Mouse (Mus musculus): Measurements from ENCODE around the gene Olfr282. TPM values are rescaled to one million over a fixed set of nuclear protein-coding genes. Genes with fewer than 3 reads are reported as not detected.

The Olfr282 gene
- polyA plus RNA-seq, 1 experiment from 2014 or later, result not detected

GRCm38 (mm10) chr15:98418096-98418495 lies 12.9 kb upstream of the Olfr282 start:
- ATAC-seq, result no peak
- no peaks in the 10 kb centered on the region for H3K27me3 ChIP-seq
- no peaks in the 10 kb centered on the region for H3K4me1 ChIP-seq
- no peaks in the 10 kb centered on the region for H3K9me3 ChIP-seq (replicated peaks)
- H3K36me3 ChIP-seq (ENCODE audit: poor library complexity, severe bottlenecking), result no peaks in the 10 kb centered on the region
- 77% methylated on average over 7 of the region's 7 CpGs for WGBS
- no peak overlapping the region for H3K27ac ChIP-seq
- H3K4me3 ChIP-seq, result no peak overlapping the region
- H3K4me2 ChIP-seq, result no peak overlapping the region
- H3K9ac ChIP-seq, result no peak overlapping the region

DNA sequence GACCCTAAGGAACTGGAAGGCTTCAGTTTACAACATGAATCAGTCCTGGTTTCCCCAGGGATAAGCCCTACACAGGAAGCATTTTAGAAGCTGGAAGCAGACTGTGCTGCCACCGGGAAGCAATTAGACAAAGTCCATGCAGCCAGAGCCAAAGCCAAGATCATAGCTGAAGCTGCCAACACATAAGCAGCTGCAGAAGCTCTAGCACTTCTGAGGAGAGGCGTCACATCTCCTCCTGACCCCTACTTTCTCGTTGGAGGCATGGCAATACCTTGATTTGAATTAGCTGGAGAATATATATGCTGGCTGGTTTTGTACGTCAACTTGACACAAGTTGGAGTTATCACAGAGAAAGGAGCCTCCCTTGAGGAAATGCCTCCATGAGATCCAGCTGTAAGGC lies 10.1 kb upstream of the Olfr282 start:
- Histone ChIP-seq H3K9me3 (replicated peaks) (no peaks in the 10 kb centered on the region), H3K36me3 (ENCODE audit: poor library complexity, severe bottlenecking) (no peaks in the 10 kb centered on the region), H3K4me1 (peaks cover 4% of the 10 kb centered on the region; the same call in 1 of the 2 replicates), H3K9ac (no peak overlapping the region), H3K4me3 (no peak overlapping the region), H3K4me2 (no peak overlapping the region), H3K27ac (no peak overlapping the region), H3K27me3 (no peaks in the 10 kb centered on the region)
- WGBS, result 76% methylated on average over 4 of the region's 4 CpGs
- ATAC-seq, result no peak

DNA sequence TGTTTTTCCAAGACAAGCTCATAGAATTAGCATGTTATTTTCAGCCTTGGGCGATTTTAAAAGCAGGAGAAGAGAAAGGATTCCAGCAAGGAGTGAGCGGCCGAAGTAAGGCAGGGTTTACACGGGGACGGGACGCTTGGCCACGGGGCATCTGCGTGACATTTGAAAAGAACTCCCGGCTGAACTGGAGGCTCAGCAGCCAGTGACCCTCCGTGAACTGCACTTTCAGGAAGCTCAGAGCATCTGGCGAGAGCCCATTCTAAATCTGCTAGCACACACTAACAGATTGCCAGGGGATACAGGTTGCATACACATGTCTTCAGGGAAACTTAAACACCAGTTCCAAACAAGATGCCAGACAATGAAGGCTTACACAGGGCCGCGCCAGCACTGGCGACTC lies 6.7 kb upstream of the Olfr282 start:
- 70% methylated on average over 14 of the region's 14 CpGs for WGBS
- H3K36me3 ChIP-seq (ENCODE audit: poor library complexity, severe bottlenecking), result no peaks in the 10 kb centered on the region

GRCm38 (mm10) chr15:98424753-98425152 lies 6.3 kb upstream of the Olfr282 start:
- Histone ChIP-seq H3K4me2 (no peak overlapping the region), H3K4me3 (no peak overlapping the region), H3K27ac (no peak overlapping the region), H3K27me3 (no peaks in the 10 kb centered on the region), H3K9ac (no peak overlapping the region), H3K9me3 (replicated peaks) (no peaks in the 10 kb centered on the region), H3K36me3 (ENCODE audit: poor library complexity, severe bottlenecking) (no peaks in the 10 kb centered on the region), H3K4me1 (peaks cover 4% of the 10 kb centered on the region; the same call in 1 of the 2 replicates)
- WGBS, result 68% methylated on average over 6 of the region's 6 CpGs
- no peak for ATAC-seq

More for the DNA sequence above, 6.7 kb upstream of the Olfr282 start:
- no peak for ATAC-seq
- Histone ChIP-seq H3K4me1 (peaks cover 4% of the 10 kb centered on the region; the same call in 1 of the 2 replicates), H3K27me3 (no peaks in the 10 kb centered on the region), H3K27ac (no peak overlapping the region), H3K4me3 (no peak overlapping the region), H3K4me2 (no peak overlapping the region), H3K9me3 (replicated peaks) (no peaks in the 10 kb centered on the region), H3K9ac (no peak overlapping the region)

DNA sequence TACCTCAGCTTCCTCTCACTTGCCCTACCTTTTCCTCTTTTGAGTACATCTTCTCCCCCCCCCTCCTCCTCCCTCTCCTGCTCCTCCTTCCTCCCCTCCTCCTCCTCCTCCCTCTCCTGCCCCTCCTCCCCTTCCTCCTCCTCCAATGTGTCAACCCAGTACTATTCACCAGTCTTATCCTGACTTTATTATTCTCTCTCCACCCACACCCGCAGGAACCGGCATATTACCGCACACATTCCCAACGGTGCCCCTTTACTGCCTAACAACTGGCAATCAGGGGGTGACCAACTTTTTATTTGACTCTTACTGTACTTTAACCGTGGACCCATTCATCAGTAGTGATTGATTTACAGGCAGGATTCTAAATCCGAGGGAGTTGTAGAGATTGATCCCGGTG lies 5.8 kb upstream of the Olfr282 start:
- Histone ChIP-seq H3K27ac (no peak overlapping the region), H3K27me3 (no peaks in the 10 kb centered on the region), H3K4me2 (no peak overlapping the region), H3K4me3 (no peak overlapping the region), H3K9ac (no peak overlapping the region), H3K4me1 (peaks cover 4% of the 10 kb centered on the region; the same call in 1 of the 2 replicates), H3K36me3 (ENCODE audit: poor library complexity, severe bottlenecking) (no peaks in the 10 kb centered on the region), H3K9me3 (replicated peaks) (no peaks in the 10 kb centered on the region)
- 89% methylated on average over 7 of the region's 7 CpGs for WGBS
- ATAC-seq, result no peak

DNA sequence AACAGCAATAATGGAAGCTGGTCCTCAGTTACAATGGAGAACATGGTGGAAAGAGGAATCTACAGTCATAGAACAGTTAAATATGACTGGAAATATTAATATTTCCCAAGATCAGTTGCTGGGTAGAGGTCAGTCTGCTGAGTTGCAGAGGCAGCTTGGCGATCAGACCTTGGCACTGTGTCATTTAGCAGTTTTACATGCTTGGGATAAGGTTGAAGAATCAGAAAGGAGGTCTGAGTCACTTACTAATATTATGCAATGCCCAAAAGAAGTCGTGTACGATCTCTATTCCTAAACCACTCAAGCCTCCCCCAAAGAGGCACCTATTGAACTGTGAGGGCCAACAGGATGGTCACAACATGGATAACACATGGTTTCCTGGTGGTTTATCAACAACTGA lies 13.5 kb downstream of the Olfr282 start:
- H3K4me3 ChIP-seq, result no peak overlapping the region
- H3K9ac ChIP-seq, result no peak overlapping the region
- H3K27me3 ChIP-seq, result no peaks in the 10 kb centered on the region
- H3K9me3 ChIP-seq (replicated peaks), result no peaks in the 10 kb centered on the region
- H3K4me1 ChIP-seq, result no peaks in the 10 kb centered on the region
- ATAC-seq, result no peak
- no peaks in the 10 kb centered on the region for H3K36me3 ChIP-seq (ENCODE audit: poor library complexity, severe bottlenecking)
- no peak overlapping the region for H3K27ac ChIP-seq
- 82% methylated on average over 3 of the region's 3 CpGs for WGBS
- H3K4me2 ChIP-seq, result no peak overlapping the region

DNA sequence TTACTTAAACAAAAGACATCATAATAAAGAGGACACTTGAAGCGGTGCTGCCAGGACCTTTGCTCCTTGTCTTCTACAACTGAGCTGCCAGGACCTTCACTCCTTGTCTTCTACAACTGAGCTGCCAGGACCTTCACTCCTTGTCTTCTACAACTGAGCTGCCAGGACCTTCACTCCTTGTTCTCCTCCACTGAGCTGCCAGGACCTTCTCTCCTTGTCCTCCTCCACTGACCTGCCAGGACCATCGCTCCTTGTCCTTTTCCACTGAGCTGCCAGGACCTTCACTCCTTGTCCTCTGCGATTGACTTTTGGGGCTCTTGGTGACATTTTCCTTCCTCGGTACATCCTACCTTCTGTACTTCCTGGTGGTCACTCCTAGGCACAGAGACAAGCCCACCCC lies 17.5 kb downstream of the Olfr282 start:
- Histone ChIP-seq H3K9ac (no peak overlapping the region), H3K36me3 (ENCODE audit: poor library complexity, severe bottlenecking) (no peaks in the 10 kb centered on the region), H3K27ac (no peak overlapping the region), H3K9me3 (replicated peaks) (no peaks in the 10 kb centered on the region), H3K4me1 (no peaks in the 10 kb centered on the region), H3K27me3 (no peaks in the 10 kb centered on the region), H3K4me3 (no peak overlapping the region), H3K4me2 (no peak overlapping the region)
- WGBS, result 55% methylated on average over 4 of the region's 4 CpGs
- ATAC-seq, result no peak

GRCm38 (mm10) chr15:98452288-98452687 lies 21.3 kb downstream of the Olfr282 start, which contains the start of gene Olfr281:
Olfr281 (plus strand) TSS chr15:98452588.
- no peak within 1 kb of the TSS for H3K27ac ChIP-seq
- 94% methylated on average over 7 of the region's 7 CpGs for WGBS
- no peak within 1 kb of the TSS for H3K4me2 ChIP-seq
- no peaks in the 10 kb centered on the region for H3K9me3 ChIP-seq (replicated peaks)
- H3K27me3 ChIP-seq, result no peaks in the 10 kb centered on the region
- no peaks in the 10 kb centered on the region for H3K36me3 ChIP-seq (ENCODE audit: poor library complexity, severe bottlenecking)
- no peak within 1 kb of the TSS for H3K4me3 ChIP-seq
- no peak within 1 kb of the TSS for H3K9ac ChIP-seq
- no peaks in the 10 kb centered on the region for H3K4me1 ChIP-seq
- no peak for ATAC-seq

GRCm38 (mm10) chr15:98469596-98469995 lies 38.6 kb downstream of the Olfr282 start, which contains the start of gene OR5BS1P:
OR5BS1P (plus strand) TSS chr15:98469896.
- Histone ChIP-seq H3K36me3 (ENCODE audit: poor library complexity, severe bottlenecking) (no peaks in the 10 kb centered on the region), H3K27me3 (no peaks in the 10 kb centered on the region), H3K27ac (no peak within 1 kb of the TSS), H3K9me3 (replicated peaks) (no peaks in the 10 kb centered on the region), H3K4me1 (no peaks in the 10 kb centered on the region), H3K4me2 (no peak within 1 kb of the TSS), H3K4me3 (no peak within 1 kb of the TSS), H3K9ac (no peak within 1 kb of the TSS)
- ATAC-seq, result no peak
- WGBS, result 88% methylated on average over 4 of the region's 4 CpGs

GRCm38 (mm10) chr15:98471539-98471938 lies 40.5 kb downstream of the Olfr282 start:
- no peak overlapping the region for H3K9ac ChIP-seq
- no peaks in the 10 kb centered on the region for H3K36me3 ChIP-seq (ENCODE audit: poor library complexity, severe bottlenecking)
- WGBS, result 94% methylated on average over 13 of the region's 13 CpGs
- H3K9me3 ChIP-seq (replicated peaks), result no peaks in the 10 kb centered on the region
- H3K27me3 ChIP-seq, result no peaks in the 10 kb centered on the region
- H3K27ac ChIP-seq, result no peak overlapping the region
- no peaks in the 10 kb centered on the region; the same call in 1 of the 2 replicates for H3K4me1 ChIP-seq
- H3K4me2 ChIP-seq, result no peak overlapping the region
- no peak overlapping the region for H3K4me3 ChIP-seq
- ATAC-seq, result no peak

GRCm38 (mm10) chr15:98474958-98475357 lies 43.9 kb downstream of the Olfr282 start:
- no peak overlapping the region for H3K9ac ChIP-seq
- no peaks in the 10 kb centered on the region for H3K9me3 ChIP-seq (replicated peaks)
- H3K4me2 ChIP-seq, result no peak overlapping the region
- no peaks in the 10 kb centered on the region for H3K27me3 ChIP-seq
- 78% methylated on average over 10 of the region's 10 CpGs for WGBS
- H3K4me1 ChIP-seq, result no peaks in the 10 kb centered on the region; the same call in 1 of the 2 replicates
- H3K27ac ChIP-seq, result no peak overlapping the region
- ATAC-seq, result no peak
- no peaks in the 10 kb centered on the region for H3K36me3 ChIP-seq (ENCODE audit: poor library complexity, severe bottlenecking)
- no peak overlapping the region for H3K4me3 ChIP-seq

GRCm38 (mm10) chr15:98475382-98475781 lies 44.4 kb downstream of the Olfr282 start:
- no peak overlapping the region for H3K4me2 ChIP-seq
- no peak overlapping the region for H3K4me3 ChIP-seq
- WGBS, result 58% methylated on average over 10 of the region's 10 CpGs
- no peaks in the 10 kb centered on the region; the same call in 1 of the 2 replicates for H3K4me1 ChIP-seq
- no peak for ATAC-seq
- no peaks in the 10 kb centered on the region for H3K36me3 ChIP-seq (ENCODE audit: poor library complexity, severe bottlenecking)
- H3K27me3 ChIP-seq, result no peaks in the 10 kb centered on the region
- no peak overlapping the region for H3K9ac ChIP-seq
- no peak overlapping the region for H3K27ac ChIP-seq
- H3K9me3 ChIP-seq (replicated peaks), result no peaks in the 10 kb centered on the region

DNA sequence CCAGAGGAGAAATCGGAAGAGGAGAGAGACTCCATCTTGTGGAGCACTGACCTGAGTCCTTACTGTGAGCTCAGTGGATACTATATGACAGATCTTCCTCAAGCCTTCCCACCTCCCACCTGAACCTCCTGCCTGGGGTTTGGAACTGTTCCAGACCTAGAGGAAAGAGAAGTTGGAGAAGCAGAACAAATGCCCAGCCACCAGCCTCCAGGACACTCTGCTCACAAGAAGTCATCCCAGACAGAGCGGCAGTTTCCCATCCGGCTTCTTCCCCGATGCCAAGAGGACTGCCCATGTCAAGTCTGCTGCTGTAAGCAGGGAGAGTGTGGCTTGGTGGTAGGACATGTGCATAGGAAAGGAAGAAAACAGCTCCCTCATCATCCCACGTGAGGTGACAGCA lies 45.3 kb downstream of the Olfr282 start:
- no peak overlapping the region for H3K9ac ChIP-seq
- 78% methylated on average over 5 of the region's 5 CpGs for WGBS
- no peak overlapping the region for H3K4me3 ChIP-seq
- no peak overlapping the region for H3K4me2 ChIP-seq
- H3K4me1 ChIP-seq, result no peaks in the 10 kb centered on the region; the same call in 1 of the 2 replicates
- H3K27ac ChIP-seq, result no peak overlapping the region
- H3K36me3 ChIP-seq (ENCODE audit: poor library complexity, severe bottlenecking), result no peaks in the 10 kb centered on the region
- ATAC-seq, result no peak
- H3K27me3 ChIP-seq, result no peaks in the 10 kb centered on the region
- no peaks in the 10 kb centered on the region for H3K9me3 ChIP-seq (replicated peaks)
